Mouse (Mus musculus) midbrain, embryonic 10.5 days (tissue): ENCODE data around the gene Cpa5. TPM values are rescaled to one million over a fixed set of nuclear protein-coding genes. Genes with fewer than 3 reads are reported as not detected.

ENCODE experiments used
- DNase-seq: peaks from one replicate; pipeline ENCODE4 v3.0.0-alpha.2; 2017; ENCODE audit warnings: low spot score
- H3K27ac ChIP-seq: fragments of 300-500 bp; sonication (generic); replicated peaks from 2 replicates; pipeline ENCODE4 v1.5.1; 2016; ENCODE audit warnings: mild to moderate bottlenecking
- H3K27me3 ChIP-seq: fragments of 300-500 bp; sonication (generic); 2 replicates; pipeline ENCODE4 v1.6.1; 2016; ENCODE audit warnings: low read depth, mild to moderate bottlenecking; ENCODE audit not compliant: poor library complexity, severe bottlenecking
- H3K36me3 ChIP-seq: fragments of 300-500 bp; sonication (generic); 2 replicates; pipeline ENCODE4 v1.6.1; 2016; ENCODE audit warnings: mild to moderate bottlenecking, moderate library complexity
- H3K4me1 ChIP-seq: fragments of 300-500 bp; sonication (generic); 2 replicates; pipeline ENCODE4 v1.6.1; 2016
- H3K4me3 ChIP-seq: fragments of 300-500 bp; sonication (generic); 2 replicates; pipeline ENCODE4 v1.5.1; 2016; ENCODE audit warnings: mild to moderate bottlenecking, moderate library complexity
- H3K9me3 ChIP-seq: fragments of 300-500 bp; sonication (generic); replicated peaks from 2 replicates; pipeline ENCODE4 v1.6.1; 2016; ENCODE audit warnings: mild to moderate bottlenecking
- WGBS: fragments of 180-500 bp; shearing (Covaris S2); methylation state at CpG from one replicate; pipeline ENCODE4 v1.1.7; 2016; 5-methylcytosine and 5-hydroxymethylcytosine counted together
- polyA plus RNA-seq: library from polyadenylated mRNA; unstranded; fragments of >200 nt; fragmentation: Nextera tagmentation; extraction: Ambion mirVana; gene quantifications from 2 replicates; pipeline ENCODE4 v1.2.1, GENCODE M21; 2016

Gene Cpa5
- polyA plus RNA-seq, 1 experiment from 2014 or later, result 0.74 TPM

DNA sequence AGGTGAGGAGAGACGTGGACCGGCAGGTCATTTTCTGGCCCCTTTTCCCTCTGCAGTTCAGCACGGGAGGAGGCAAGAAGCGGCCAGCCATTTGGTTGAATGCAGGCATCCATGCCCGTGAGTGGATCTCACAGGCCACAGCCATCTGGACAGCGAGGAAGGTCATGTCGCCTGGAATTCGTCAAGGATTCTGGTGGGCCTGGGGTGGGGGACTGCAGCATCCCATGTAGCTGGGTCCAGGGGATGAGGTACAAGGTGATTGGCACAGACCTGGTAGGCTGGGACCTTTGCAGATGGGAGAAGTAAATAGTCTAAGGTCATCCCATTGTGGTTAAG, 30.0 kb upstream of the Cpa5 start:
- WGBS, result 83% methylated on average over 8 of the region's 8 CpGs
- Histone ChIP-seq H3K4me3 (no peak overlapping the region), H3K9me3 (no peaks in the 10 kb centered on the region), H3K27me3 (no peaks in the 10 kb centered on the region), H3K4me1 (peaks cover 25% of the 10 kb centered on the region), H3K36me3 (no peaks in the 10 kb centered on the region), H3K27ac (peak overlapping the region; percentile 82)
- no peak for DNase-seq

DNA sequence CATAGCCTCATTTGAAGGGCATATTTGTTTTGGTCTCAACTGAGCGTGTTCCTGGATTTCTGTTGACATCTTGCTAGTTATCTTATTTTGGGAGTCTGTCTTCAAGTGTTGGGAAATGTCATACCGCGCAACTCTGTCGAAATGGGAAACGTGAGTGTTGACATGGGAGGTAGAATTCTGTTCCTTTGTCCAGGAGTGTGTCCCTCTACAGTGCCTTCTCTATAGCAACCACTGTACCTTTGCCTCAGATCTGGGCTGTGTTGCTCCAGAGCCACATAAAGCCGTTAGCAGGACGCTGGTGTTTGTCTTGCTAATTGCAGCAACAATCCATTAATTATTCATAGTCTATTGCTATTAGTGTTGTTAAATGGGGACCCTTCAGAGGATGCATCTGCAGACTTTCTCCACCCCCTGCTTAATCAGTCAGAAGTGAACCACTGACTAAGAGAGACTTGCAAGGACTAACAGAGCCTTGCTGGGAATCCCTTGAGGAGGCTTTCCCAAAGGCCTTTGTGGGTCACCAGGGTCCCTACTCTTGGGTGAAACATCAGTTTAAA, 23.8 kb upstream of the Cpa5 start:
- Histone ChIP-seq H3K4me1 (peaks cover 22% of the 10 kb centered on the region), H3K27me3 (no peaks in the 10 kb centered on the region), H3K36me3 (no peaks in the 10 kb centered on the region), H3K9me3 (no peaks in the 10 kb centered on the region), H3K4me3 (no peak overlapping the region), H3K27ac (no peak overlapping the region; the same call in 1 of the 2 replicates)
- WGBS, result 87% methylated on average over 7 of the region's 7 CpGs
- no peak for DNase-seq

DNA sequence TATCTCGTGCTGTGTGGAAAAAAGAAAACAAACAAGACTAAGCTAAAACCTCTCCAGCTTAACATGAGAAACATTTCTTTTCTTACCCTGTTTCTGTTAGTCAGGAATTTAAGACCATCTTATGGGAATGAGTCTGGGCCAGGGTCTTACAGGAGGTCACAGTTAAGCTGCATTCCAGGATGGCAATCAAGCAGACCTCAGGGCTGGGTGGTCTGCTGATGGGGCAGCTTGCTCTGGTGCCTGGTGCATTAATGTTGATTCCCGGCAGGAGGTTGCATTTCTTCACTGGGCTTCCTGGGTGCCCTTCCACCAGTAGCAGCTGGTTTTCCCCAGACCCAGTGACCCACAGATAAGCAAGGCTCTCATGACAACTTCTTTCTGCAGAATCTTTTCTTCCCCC, 21.0 kb upstream of the Cpa5 start:
- H3K27ac ChIP-seq, result peak overlapping the region; percentile 70
- DNase-seq, result no peak

DNA sequence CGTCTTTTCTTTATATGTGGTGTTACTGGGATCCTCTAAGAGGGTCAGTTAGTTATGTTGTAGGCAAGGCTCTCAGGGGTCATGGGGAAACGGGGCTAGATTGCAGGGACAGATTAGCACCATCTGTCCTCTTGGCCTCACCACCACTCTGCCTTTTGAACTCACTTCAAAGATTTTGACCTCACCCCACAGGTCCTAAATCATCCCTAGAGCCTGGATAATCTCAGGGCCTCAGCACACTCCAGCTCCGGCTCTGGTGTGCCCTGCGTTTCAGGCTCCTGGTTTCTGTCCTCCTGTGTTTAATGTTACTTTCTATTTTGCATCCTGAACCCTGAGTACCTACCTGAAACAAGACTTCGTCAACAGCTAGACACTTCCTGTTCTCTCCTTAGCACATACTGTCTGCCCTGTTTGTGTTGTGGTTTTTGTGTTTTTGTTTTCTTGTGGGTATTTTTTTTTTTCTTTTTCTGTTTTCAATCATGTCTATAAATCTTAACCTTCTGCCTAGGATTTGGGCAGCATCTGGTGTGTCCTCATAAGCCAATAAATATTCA, 18.9 kb upstream of the Cpa5 start:
- no peak for DNase-seq
- Histone ChIP-seq H3K27ac (peak overlapping the region; percentile 63), H3K4me3 (no peak overlapping the region), H3K27me3 (no peaks in the 10 kb centered on the region), H3K9me3 (no peaks in the 10 kb centered on the region), H3K36me3 (no peaks in the 10 kb centered on the region), H3K4me1 (peaks cover 36% of the 10 kb centered on the region)
- WGBS, result 70% methylated on average over 5 of the region's 5 CpGs

More for the DNA sequence above, 21.0 kb upstream of the Cpa5 start:
- Histone ChIP-seq H3K27me3 (no peaks in the 10 kb centered on the region), H3K4me3 (no peak overlapping the region), H3K9me3 (no peaks in the 10 kb centered on the region), H3K4me1 (peaks cover 36% of the 10 kb centered on the region), H3K36me3 (no peaks in the 10 kb centered on the region)
- WGBS, result 46% methylated on average over 2 of the region's 2 CpGs

DNA sequence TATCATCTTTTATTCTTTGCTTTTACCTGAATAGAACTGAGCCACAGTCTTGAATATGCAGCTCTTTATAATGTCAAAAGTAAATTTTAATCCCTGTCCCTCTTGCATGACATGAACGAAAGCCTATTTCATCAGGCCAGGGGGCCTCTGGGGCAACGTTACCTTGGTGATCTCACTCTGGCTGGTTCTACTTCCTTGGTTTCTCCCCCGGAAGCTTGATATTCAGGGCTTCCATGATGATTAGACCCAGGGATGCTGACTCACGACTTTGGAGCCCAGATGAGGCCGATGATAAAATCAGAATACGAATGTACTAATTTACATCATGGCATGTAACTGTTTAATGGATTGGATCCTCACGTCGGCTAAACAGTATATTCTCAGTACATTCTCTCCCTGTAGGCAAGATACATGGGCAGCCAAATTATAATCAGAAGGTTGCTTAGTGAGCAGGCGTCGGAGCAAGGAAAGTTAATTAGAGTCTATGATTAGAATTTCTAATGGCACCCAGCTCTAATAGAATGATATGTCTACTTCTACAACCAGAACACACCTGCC, 18.3 kb upstream of the Cpa5 start:
- WGBS, result 86% methylated on average over 10 of the region's 10 CpGs
- H3K27ac ChIP-seq, result no peak overlapping the region; the same call in 1 of the 2 replicates
- no peaks in the 10 kb centered on the region for H3K9me3 ChIP-seq
- H3K4me3 ChIP-seq, result no peak overlapping the region
- H3K4me1 ChIP-seq, result peaks cover 38% of the 10 kb centered on the region
- H3K36me3 ChIP-seq, result no peaks in the 10 kb centered on the region
- DNase-seq, result no peak
- H3K27me3 ChIP-seq, result no peaks in the 10 kb centered on the region

DNA sequence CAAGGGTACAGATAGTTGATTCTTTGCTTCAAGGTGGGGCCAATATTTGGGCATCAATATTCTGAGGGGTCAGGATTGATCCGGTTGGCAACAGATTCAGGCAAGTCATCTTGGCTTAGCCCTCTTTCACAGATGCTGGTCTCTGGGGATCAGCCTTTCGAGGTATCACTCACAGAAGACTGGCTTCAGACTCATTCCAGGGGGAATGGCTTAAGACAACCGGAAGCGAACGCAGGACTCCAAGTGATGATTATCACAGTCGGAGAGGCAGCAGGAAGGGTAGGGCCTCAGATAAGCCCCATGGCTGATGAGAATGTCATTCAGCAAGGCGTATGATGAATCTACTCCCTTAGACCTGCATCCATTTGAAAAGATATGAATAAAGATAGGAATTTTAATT, 16.4 kb upstream of the Cpa5 start:
- no peak overlapping the region; the same call in 1 of the 2 replicates for H3K27ac ChIP-seq
- 84% methylated on average over 7 of the region's 7 CpGs for WGBS
- no peaks in the 10 kb centered on the region for H3K36me3 ChIP-seq
- H3K9me3 ChIP-seq, result no peaks in the 10 kb centered on the region
- H3K27me3 ChIP-seq, result no peaks in the 10 kb centered on the region
- H3K4me1 ChIP-seq, result peaks cover 38% of the 10 kb centered on the region
- no peak overlapping the region for H3K4me3 ChIP-seq
- no peak for DNase-seq

DNA sequence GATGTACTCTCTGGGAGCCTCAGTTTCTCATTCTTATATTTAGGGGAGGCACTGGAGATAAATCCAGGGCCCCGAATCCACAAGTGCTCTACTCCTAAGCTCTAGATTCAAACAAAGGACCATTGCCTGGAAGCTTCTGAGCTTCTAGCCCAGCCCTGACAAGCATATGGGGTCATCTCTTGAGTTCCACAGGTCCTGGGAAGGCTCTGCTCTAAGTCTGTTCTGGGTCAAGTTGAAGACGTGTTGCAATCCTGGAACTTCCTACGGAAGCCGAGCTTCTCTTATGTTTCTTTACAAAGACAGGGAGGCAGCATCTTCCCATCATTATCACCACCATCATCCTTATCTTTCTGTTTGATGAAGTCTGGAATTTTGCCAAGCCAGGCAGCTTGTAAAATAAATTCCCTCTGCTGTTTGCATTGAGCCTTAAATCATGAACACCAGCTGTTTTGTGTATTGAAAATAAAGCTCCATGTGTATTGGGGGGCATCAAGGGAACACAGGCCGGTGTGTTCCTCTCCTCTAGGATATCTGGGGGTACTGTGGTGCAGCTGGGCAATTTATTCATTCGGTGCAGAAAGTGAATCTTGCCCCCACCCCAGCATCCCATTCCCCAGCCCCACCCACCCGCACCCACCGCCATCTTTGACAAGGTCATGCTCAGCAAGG, 14.4 kb upstream of the Cpa5 start:
- Histone ChIP-seq H3K27me3 (no peaks in the 10 kb centered on the region), H3K9me3 (no peaks in the 10 kb centered on the region), H3K36me3 (no peaks in the 10 kb centered on the region), H3K4me1 (peaks cover 40% of the 10 kb centered on the region), H3K27ac (peak overlapping the region; percentile 43), H3K4me3 (no peak overlapping the region)
- WGBS, result 94% methylated on average over 8 of the region's 8 CpGs
- no peak for DNase-seq

DNA sequence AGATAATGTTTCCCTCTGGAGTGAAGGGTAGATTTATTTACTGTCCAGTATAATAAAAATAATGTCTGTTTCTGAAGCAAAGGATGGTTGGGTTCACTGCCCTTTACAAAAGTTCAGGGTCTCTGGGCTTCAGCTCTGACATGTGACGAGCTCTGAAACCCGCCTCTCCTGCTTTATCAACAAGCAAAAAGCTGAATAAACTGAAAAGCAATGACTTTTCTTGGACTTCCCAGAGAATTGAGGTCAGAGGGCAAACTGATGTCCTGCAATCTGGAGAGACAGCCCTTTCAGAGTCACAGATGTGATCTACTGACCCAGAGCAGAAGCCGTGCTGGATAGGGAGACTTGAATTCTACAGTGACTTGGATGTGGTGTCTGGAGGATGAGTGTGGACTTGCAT, 10.8 kb upstream of the Cpa5 start:
- peaks cover 21% of the 10 kb centered on the region for H3K4me1 ChIP-seq
- H3K27me3 ChIP-seq, result no peaks in the 10 kb centered on the region
- H3K36me3 ChIP-seq, result no peaks in the 10 kb centered on the region
- no peak overlapping the region for H3K4me3 ChIP-seq
- peak overlapping the region; percentile 39; the same call in 1 of the 2 replicates for H3K27ac ChIP-seq
- H3K9me3 ChIP-seq, result no peaks in the 10 kb centered on the region
- 42% methylated on average over 3 of the region's 3 CpGs for WGBS
- DNase-seq, result no peak

DNA sequence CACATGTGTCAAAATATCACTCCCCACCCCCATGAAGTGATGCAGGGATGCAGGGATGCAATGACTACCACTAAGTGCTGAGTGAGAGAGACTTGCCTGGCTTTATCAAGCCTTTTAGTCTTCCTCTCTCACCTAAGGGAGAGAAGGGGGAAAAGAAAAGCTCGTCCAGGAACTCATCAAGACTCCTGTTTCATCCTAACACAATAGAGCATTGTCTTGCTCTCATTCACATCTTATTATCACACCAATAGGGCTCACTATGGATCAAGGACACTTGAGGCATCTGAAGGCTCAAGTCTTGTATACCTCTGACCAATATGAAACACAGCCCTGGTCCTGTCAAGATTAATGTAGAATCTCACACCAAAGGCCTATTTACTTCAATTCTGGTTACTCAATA, 9.8 kb upstream of the Cpa5 start:
- H3K27me3 ChIP-seq, result no peaks in the 10 kb centered on the region

DNA sequence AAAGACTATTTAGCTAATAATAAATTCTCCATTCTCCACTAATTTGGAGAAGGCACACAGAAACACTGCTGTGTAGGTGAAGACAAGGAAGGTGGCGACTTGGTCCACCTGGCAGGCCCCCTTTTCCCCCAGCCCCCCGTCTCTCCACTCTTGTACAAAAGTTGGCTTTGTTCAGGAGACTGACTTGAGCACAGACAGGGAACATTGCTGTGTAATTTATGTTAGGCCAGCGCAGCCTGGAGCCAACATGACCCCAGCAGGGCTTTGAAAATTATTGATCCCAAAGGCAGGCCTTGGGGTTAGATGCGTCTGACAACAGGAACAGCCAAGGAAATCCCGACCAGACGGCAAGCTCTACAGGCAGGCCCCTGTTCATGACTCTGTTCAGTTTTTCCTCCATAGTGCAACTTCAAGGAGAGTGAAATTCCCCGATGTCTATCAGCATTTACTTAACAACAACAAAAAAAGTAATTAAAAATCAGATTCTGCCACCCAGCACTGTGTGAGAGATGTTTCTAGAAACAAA, 6.4 kb upstream of the Cpa5 start:
- no peaks in the 10 kb centered on the region for H3K27me3 ChIP-seq
- H3K4me1 ChIP-seq, result peaks cover 17% of the 10 kb centered on the region
- 83% methylated on average over 7 of the region's 7 CpGs for WGBS
- DNase-seq, result no peak
- no peaks in the 10 kb centered on the region for H3K9me3 ChIP-seq
- H3K4me3 ChIP-seq, result no peak overlapping the region
- H3K27ac ChIP-seq, result no peak overlapping the region
- no peaks in the 10 kb centered on the region for H3K36me3 ChIP-seq

More for the DNA sequence above, 9.8 kb upstream of the Cpa5 start:
- WGBS, result 52% methylated on average over 1 of the region's 1 CpGs
- H3K4me3 ChIP-seq, result no peak overlapping the region
- H3K9me3 ChIP-seq, result no peaks in the 10 kb centered on the region
- no peak for DNase-seq
- H3K4me1 ChIP-seq, result peaks cover 21% of the 10 kb centered on the region
- no peaks in the 10 kb centered on the region for H3K36me3 ChIP-seq
- H3K27ac ChIP-seq, result 0 out of 2 replicates have a peak overlapping the region, but pooled peaks have one; percentile 3

DNA sequence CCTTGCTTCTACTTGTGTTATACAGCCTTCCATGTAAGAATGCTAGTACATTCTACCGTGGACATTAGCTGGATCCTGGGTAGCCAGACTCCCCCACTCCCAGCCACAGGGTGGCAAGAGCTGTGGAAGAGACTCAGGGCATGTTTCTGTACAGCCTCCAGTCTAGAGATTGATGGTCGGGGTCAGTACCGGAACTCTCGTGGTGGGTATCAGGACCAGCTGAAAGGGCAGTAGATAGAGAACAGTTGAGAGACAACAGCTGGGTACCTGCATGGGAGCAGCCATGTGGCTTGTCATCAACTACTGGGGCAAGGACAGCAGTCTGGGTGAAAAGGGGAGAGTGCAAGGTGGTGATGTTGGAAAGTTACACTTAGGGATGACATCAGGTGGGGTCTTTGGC, 5.7 kb upstream of the Cpa5 start:
- Histone ChIP-seq H3K27me3 (no peaks in the 10 kb centered on the region), H3K4me1 (peaks cover 16% of the 10 kb centered on the region), H3K9me3 (no peaks in the 10 kb centered on the region), H3K36me3 (no peaks in the 10 kb centered on the region), H3K27ac (peak overlapping the region; percentile 3), H3K4me3 (no peak overlapping the region)
- DNase-seq, result no peak
- 96% methylated on average over 4 of the region's 4 CpGs for WGBS

DNA sequence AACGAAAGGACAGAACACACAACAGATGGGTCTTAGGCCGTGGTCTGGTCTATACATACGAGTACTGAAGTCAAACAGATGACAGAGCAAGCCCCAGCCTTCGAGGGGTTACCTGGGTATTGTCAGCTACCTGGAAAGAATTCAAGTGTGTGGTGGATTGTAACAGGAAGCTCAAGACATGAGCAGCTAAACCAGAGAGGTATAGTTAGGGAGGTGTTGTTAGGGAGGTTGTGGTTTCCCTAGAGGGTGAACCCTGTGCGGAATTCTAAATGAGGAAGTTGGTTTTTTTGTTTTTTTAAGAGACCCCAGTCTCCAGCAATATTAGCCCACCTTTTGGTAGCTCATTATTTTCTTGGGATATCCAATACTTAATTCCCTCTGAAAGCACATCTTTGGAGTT, 5.1 kb upstream of the Cpa5 start:
- 92% methylated on average over 5 of the region's 5 CpGs for WGBS
- H3K9me3 ChIP-seq, result no peaks in the 10 kb centered on the region
- H3K27me3 ChIP-seq, result no peaks in the 10 kb centered on the region
- DNase-seq, result no peak
- H3K4me3 ChIP-seq, result no peak overlapping the region
- peaks cover 16% of the 10 kb centered on the region for H3K4me1 ChIP-seq
- no peaks in the 10 kb centered on the region for H3K36me3 ChIP-seq
- no peak overlapping the region for H3K27ac ChIP-seq

DNA sequence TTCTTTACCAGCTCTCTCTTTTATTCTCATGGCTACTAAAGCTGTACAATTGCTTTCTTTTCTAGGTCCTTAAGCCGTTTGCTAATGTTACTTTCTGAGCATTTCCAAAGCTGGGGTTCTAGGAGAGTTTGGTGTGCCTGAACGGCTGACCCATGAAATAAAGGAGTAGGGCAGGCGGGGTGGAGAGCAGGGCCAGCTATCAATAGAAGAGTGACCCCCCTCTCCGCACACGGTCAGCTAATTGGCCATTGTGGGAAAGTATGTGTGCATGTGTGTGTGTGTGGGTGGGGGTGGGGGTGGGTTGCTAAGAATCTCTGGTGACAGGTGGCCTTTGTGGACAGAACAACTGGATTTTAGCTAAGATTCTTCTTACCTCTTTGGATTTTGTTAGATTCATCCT, 402 bp downstream of the Cpa5 start:
- Histone ChIP-seq H3K36me3 (no peaks in the 10 kb centered on the region), H3K27me3 (no peaks in the 10 kb centered on the region), H3K4me3 (no peak overlapping the region), H3K4me1 (peaks cover 67% of the 10 kb centered on the region), H3K27ac (peak overlapping the region; percentile 93), H3K9me3 (no peaks in the 10 kb centered on the region)
- peak; percentile 45 for DNase-seq
- WGBS, result 31% methylated on average over 5 of the region's 5 CpGs
